Mouse (Mus musculus) kidney, adult 9 months (tissue): ENCODE data around the gene Cnbd2.

ENCODE experiments used
- DNase-seq: peaks from one replicate; pipeline ENCODE4 v3.0.0; 2022

Cnbd2 gene

GRCm38 (mm10) chr2:156311841-156312291, 233 bp upstream of the Cnbd2 start:
- peak; percentile 64 for DNase-seq

DNA sequence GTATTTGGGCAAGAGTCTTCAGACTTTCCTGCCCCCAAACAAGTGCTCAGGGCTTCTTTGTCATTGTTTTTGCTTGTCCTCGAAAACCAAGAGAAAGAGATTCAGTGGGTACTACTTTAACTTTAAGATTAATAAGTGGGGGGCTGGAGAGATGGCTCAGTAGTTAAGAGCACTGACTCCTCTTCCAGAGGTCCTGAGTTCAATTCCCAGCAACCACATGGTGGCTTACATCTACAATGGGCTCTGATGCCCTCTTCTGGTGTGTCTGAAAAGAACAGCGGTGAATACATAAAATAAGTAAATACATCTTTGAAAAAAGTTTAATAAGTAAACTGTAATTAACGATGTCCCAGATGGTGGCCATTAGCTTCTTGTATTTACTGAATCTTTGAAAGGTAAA, 1.1 kb downstream of the Cnbd2 start:
- DNase-seq: no peak

DNA sequence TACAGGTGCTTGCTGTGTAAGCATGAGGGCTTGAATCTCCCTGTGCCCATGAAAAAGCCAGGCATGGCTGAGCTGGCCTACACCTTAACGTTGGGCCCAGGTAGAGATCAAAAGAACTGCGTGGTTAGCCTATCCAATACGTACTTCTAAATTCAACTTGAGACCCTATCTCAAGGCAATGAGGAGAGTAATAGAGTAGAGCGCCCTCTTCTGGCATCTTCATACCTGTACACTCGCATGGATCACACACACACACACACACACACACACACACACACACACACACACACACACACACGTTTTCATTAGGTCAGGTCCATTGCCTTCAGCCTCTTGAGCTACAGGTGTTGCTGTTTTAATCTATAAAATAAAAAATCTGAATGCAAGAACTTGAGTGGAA, 2.7 kb downstream of the Cnbd2 start:
- DNase-seq: no peak

- DNase-seq: no peak
Observed at GRCm38 (mm10) chr2:156318491-156318890, 6.4 kb downstream of the Cnbd2 start.

DNA sequence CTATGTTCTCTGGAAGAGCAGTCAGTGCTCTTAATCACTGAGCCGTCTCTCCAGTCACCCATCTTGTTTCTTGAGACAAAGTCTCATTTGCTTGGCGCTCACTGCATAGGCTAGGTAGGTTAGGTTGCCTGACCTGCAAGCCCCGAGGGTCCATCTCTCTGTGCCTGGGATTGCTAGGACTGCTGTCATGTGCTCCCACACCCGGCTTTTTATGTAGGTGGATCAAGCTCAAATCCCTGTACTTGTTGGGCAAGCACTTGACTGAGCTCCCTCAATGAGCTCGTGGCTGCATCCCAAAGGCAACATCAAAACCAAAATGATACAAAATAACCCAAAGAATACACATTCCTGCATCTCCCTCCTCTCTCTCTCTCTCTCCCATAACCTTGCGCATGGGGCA, 9.4 kb downstream of the Cnbd2 start:
- no peak for DNase-seq

DNA sequence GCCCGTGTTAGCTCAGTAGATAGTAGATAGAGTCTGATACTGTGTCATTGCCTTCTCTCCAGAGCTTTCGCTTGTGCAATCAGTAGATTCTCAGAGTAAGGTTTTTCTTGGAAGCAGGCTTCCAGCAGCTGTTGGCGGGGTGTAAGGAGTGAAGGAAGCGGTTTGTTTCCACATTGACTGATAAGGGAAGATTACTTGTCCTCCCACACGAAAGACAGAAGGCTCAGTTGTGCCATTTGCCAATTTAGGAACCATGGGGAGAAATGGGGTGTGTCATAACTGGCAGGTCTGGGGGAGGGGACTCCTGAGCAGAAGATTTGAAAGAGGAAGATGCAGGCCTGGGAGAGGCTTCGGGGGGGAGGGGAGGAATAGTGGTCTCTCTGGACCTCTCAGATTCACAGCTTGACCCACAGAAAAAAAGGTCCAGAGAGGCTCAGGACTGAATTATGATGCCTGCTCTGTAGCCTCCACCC, 12.1 kb downstream of the Cnbd2 start:
- no peak for DNase-seq

DNA sequence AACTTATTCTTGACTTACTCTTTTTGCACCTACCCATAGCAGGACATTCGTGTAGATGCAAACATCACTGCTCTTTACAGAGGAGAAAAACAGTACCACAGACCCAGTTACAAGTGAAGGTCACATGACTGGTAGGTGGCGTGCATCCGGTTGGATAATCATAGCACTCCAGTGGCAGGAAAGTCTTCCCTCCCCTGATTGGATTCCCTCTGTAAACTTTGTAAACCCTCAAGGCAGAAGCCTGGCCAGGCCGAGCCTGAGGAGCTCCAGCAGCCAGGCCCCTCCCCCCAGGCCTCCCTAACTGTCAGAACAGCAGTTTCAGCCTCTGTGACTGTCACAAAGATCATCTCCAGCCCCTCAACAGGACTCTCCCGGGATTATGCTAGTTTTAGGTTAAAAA, 12.6 kb downstream of the Cnbd2 start:
- peak; percentile 38 for DNase-seq

DNA sequence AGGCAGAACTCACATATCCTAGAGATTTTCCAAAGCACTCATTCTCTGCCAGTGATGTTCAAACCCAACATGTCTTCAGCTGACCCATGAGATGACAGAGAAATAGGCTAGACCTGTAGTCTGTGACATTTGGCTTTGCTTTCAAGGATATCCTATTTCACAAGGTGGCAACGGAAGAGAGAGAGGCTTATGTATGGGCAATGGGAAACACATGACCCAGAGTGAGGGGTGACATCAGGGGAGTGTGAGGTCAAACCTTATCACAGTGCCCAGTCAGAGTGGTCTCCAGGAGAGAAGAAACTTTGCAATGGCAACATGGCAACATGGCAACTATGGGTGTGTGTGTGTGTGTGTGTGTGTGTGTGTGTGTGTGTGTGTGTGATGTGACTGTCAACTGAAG, 18.6 kb downstream of the Cnbd2 start:
- DNase-seq: no peak

DNA sequence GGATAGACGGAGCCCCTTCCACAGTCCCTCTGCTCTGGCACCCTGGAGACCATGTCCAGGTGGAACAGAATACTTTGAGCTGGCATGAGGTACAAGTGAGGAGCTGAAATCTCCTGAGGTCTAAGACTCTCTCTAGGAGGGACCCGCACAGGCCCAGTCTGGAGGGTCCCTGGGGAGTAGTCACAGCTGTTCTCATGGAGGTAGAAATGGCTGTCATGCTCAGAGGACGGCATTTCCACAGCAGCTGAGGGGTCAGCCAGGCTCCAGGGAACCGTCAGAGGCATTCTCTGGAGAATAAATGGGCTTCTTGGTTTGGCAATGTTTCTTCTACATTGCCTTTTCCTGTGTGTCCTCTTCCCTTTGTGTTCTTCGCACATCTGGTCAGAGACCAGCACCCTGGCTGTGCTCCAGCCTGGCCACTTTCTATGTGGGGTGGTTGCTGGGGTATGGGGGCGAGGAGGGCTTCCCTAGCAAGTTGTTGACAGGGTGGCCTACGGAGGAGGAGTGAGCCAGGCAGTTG, 19.4 kb downstream of the Cnbd2 start:
- DNase-seq: no peak

- no peak for DNase-seq
Observed at GRCm38 (mm10) chr2:156340078-156340477, 28.0 kb downstream of the Cnbd2 start.

DNA sequence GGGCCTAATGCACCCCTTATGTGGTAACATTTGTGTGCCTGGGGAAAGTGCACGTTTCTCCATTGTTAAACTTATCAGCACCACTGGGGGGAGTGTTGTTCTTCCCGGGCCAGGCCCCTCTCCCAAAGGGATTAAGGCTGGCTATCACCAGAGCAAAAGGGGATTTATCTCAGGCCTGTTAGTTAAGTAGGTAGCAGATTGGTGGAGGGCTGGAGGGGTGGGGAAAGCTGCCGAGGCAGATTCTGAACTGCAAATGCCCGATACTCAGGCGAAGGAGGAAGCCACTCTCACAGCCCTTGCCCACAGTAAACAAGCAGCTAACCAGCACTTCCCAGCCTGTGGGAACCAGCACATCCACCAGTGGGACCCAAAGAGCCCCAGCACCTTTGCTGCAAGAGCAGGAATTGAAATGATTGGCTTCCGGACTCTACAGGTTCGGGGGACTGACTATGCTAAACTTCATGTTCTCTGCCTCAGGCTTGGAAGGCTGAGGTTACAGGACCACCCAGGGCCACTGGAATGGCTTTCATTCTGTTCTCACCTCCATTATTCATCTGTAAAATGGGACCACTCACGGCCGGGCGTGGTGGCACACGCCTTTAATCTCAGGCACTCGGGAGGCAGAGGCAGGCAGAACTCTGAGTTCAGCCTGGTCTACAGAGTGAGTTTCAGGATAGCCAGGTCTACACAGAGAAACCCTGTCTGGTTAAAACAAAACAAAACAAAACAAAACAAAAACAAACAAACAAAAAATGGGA, 32.9 kb downstream of the Cnbd2 start:
- DNase-seq: peak; percentile 63

- DNase-seq: no peak
Observed at GRCm38 (mm10) chr2:156348812-156349211, 36.7 kb downstream of the Cnbd2 start.

GRCm38 (mm10) chr2:156349286-156349848, 37.3 kb downstream of the Cnbd2 start:
- no peak for DNase-seq

DNA sequence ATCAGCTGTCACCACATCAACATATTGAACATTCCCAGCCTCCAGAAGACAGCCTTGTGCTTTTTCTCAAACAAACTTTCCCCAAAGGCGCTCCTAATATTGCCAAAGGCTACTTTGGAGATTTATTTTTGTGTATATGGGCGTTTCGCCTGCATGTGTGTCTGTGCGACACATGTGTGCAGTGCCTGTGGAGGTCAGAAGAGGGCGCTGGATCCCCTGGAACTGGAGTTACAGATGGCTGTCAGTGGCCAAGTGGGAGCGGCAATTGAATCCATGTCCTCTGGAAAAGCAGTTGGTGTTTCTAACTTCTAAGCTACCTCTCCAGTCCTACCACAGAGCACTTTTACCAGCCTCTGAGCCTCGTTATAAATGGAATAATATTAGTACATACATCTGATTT, 39.1 kb downstream of the Cnbd2 start:
- no peak for DNase-seq

- no peak for DNase-seq
Observed at GRCm38 (mm10) chr2:156352413-156353165, 40.5 kb downstream of the Cnbd2 start.

DNA sequence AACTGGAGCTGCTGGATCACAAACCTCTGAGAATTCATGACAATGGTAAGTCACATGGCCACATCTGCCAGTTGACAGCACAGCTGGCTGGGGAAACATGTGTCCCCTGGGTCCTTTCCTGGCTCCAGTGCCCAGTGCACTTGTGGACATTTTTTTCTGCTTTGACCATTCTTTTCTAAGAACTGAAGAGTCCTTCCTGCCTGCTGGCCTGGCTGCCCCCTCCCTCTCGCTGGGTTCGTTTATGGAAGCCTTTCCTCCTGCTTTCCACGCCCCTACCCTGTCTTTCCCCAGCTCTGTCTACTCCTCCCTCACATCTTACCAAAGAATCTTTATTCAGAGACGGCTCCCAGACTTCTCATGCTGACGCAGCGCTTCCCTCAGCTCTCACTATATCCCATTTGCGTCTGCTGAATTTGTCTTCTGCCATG, 41.2 kb downstream of the Cnbd2 start:
- peak; percentile 32 for DNase-seq

GRCm38 (mm10) chr2:156356031-156356430, 43.9 kb downstream of the Cnbd2 start:
- peak; percentile 96 for DNase-seq

GRCm38 (mm10) chr2:156368465-156368864, 56.4 kb downstream of the Cnbd2 start:
- DNase-seq: no peak

GRCm38 (mm10) chr2:156370896-156371295, 58.8 kb downstream of the Cnbd2 start:
- DNase-seq: no peak

GRCm38 (mm10) chr2:156376956-156377355, 64.9 kb downstream of the Cnbd2 start:
- DNase-seq: no peak

DNA sequence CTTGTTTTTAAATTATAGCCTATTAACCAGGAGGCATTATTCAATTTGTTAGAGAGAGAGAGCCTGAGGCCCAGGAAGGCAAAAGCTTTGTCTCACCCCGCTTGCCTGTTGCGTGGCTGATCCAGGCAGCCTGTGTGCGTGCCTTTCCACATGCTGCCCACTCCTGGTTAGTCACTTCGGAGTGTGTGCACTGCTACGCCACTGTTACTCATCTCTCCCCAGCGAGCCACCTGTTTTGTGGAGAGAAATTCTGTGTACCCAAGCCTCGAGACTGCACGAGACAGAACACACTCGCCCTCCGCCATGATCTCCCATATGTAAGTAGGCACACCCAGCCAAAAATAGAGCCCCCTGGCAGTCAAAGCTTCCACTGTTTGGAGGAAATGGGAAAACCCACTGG, 67.8 kb downstream of the Cnbd2 start:
- no peak for DNase-seq

DNA sequence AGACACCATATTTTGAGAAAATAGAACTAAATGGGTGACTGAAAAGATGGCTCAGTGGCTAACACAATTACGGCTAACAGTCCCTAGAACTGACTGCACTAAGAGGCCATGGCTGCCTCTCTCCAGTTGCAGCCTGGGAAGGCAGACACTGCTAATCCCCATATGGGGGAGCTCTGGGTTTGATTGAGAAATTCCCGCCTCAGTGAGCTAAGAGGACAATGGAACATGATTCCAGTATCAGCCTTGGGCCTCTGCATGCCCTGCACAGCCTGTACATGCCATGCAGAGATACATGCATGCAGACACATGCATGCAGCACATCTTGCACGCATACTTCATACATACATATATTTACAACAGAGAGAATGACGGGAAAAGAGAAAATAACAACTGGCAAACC, 69.3 kb downstream of the Cnbd2 start:
- DNase-seq: no peak

DNA sequence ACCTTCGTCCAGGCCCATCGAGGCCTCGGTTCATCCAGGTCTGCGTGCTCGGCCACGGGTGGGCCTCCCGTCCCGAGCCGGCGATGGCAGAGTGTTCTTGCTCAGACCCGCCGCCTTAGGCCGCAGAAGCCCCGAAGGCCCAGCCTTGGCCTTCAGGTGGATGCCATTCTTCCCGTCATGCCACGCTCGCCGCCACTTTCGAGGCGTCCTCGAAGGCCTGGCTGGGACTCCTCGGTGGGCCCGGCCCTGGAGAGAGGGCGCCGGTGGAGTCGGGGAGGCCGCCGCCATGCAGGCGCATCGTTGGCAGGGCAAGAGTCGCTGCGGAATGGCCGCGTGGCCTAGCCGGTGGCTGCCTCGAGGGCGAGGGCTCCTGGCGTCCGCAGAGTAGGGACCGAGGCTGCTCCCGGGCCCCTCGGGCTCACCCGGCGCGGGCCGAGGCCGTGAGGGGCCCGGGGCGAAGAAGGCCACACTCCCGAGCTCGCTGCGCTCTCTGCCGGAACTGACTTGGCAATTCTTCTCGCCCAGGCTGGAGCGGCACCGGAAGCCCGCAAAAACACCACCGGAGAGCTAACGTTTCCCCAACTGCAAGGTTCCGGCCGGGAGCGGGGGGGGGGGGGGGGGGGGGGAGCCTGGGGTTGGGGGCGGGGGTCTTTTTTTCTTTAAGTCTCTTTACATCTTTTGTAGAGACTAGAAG, 80.5 kb downstream of the Cnbd2 start:
- DNase-seq: peak; percentile 80
